Mouse (Mus musculus) myocyte (in vitro differentiated cells): ENCODE measurements around the gene Cnn1.
"Not testable (repeated sequence)": the region's sequence is repeated elsewhere in the genome, so short reads cannot be mapped to it uniquely, and the experiment has no call there.

Experiments
- CEBPB ChIP-seq: IDR thresholded peaks from 2 replicates; pipeline ENCODE4 v1.6.1; 2011; ENCODE audit warnings: mild to moderate bottlenecking, moderate library complexity; ENCODE audit not compliant: poor library complexity, insufficient read depth, severe bottlenecking
- USF1 ChIP-seq: IDR thresholded peaks from one replicate; pipeline ENCODE4 v1.6.1; 2011; ENCODE audit warnings: low read depth, mild to moderate bottlenecking, control low read depth, moderate library complexity

- TF ChIP-seq CEBPB, USF1: not testable (repeated sequence)
These were observed 23.2 kb upstream of the Cnn1 start for GRCm38 (mm10) chr9:22075778-22076177.
